Comparison of ENCODE assay signal across 8 mouse cellular contexts in genomic region chr10:128889846-128890245, GRCm38 (mm10). TPM values are rescaled to one million over a fixed set of nuclear protein-coding genes. Genes with fewer than 3 reads are reported as not detected.
A peak's percentile ranks its signal among the peaks of the same experiment; 100 is the strongest.
DNase-seq lines count a peak whose midpoint lies in the region; ATAC-seq and TF ChIP-seq lines count a peak whose summit lies in the region.

No protein-coding gene starts in this region.

- no peaks in the 10 kb centered on the region for H3K27me3 ChIP-seq in kidney, postnatal 0 days (ENCODE audit: insufficient read depth, low read length)
- peaks cover 26% of the 10 kb centered on the region for H3K27me3 ChIP-seq in forebrain, embryonic 10.5 days (ENCODE audit: poor library complexity, severe bottlenecking)
- H3K27me3 ChIP-seq in intestine, postnatal 0 days (replicated peaks; ENCODE audit: control insufficient read depth, insufficient read depth, low read length), result peaks cover 9% of the 10 kb centered on the region; the same call in 1 of the 2 replicates
- 0 out of 2 replicates have a peak, but pooled peaks cover 5% of the 10 kb centered on the region for H3K27me3 ChIP-seq in neural tube, embryonic 13.5 days

- peak overlapping the region; percentile 62 for H3K4me3 ChIP-seq in kidney, postnatal 0 days (replicated peaks; ENCODE audit: low read depth, low read length)
- peak overlapping the region; percentile 89 for H3K4me3 ChIP-seq in forebrain, embryonic 10.5 days
- H3K4me3 ChIP-seq in intestine, postnatal 0 days (ENCODE audit: low read depth, low read length), result no peak overlapping the region
- H3K4me3 ChIP-seq in neural tube, embryonic 13.5 days, result peak overlapping the region; percentile 83

- H3K27ac ChIP-seq in kidney, postnatal 0 days, result peak overlapping the region; percentile 90
- peak overlapping the region; percentile 93 for H3K27ac ChIP-seq in forebrain, embryonic 10.5 days
- H3K27ac ChIP-seq in intestine, postnatal 0 days (ENCODE audit: low read depth, low read length), result no peak overlapping the region
- H3K27ac ChIP-seq in neural tube, embryonic 13.5 days (replicated peaks), result peak overlapping the region; percentile 99

- H3K4me2 ChIP-seq in kidney, postnatal 0 days (ENCODE audit: low read length), result peak overlapping the region; percentile 63
- H3K4me2 ChIP-seq in intestine, postnatal 0 days (replicated peaks; ENCODE audit: low read depth), result peak overlapping the region; percentile 100
- peak overlapping the region; percentile 85 for H3K4me2 ChIP-seq in neural tube, embryonic 13.5 days

- 0 out of 2 replicates have a peak overlapping the region, but pooled peaks have one; percentile 36 for H3K9ac ChIP-seq in kidney, postnatal 0 days (ENCODE audit: low read depth, low read length)
- H3K9ac ChIP-seq in intestine, postnatal 0 days (ENCODE audit: low read depth, low read length), result no peak overlapping the region
- H3K9ac ChIP-seq in neural tube, embryonic 13.5 days, result peak overlapping the region; percentile 91

- H3K9me3 ChIP-seq in kidney, postnatal 0 days (replicated peaks; ENCODE audit: low read length), result no peaks in the 10 kb centered on the region
- no peaks in the 10 kb centered on the region for H3K9me3 ChIP-seq in forebrain, embryonic 10.5 days
- no peaks in the 10 kb centered on the region for H3K9me3 ChIP-seq in intestine, postnatal 0 days (ENCODE audit: control insufficient read depth)
- no peaks in the 10 kb centered on the region for H3K9me3 ChIP-seq in neural tube, embryonic 13.5 days

- H3K4me1 ChIP-seq in kidney, postnatal 0 days (replicated peaks; ENCODE audit: insufficient read depth, low read length), result peaks cover 9% of the 10 kb centered on the region; the same call in 1 of the 2 replicates
- peaks cover 54% of the 10 kb centered on the region for H3K4me1 ChIP-seq in forebrain, embryonic 10.5 days
- no peaks in the 10 kb centered on the region for H3K4me1 ChIP-seq in intestine, postnatal 0 days (replicated peaks; ENCODE audit: control insufficient read depth, insufficient read depth, low read length)
- peaks cover 57% of the 10 kb centered on the region for H3K4me1 ChIP-seq in neural tube, embryonic 13.5 days (replicated peaks)

- no peak for TF ChIP-seq CTCF in kidney, postnatal 0 days (IDR thresholded peaks at IDR 0.05; ENCODE audit: low read depth)
- no peak for TF ChIP-seq CTCF in intestine, postnatal 0 days (IDR thresholded peaks at IDR 0.05; ENCODE audit: low read depth)

- ATAC-seq in kidney, postnatal 0 days (replicated peaks; ENCODE audit: low FRiP score, low read depth), result no peak
- no peak for ATAC-seq in intestine, postnatal 0 days
- ATAC-seq in neural tube, embryonic 13.5 days (ENCODE audit: low read depth), result no peak

- DNase-seq in kidney, postnatal 0 days (ENCODE audit: low spot score), result no peak
- DNase-seq in kidney, postnatal 14 days, result no peak
- DNase-seq in forebrain, embryonic 10.5 days (ENCODE audit: extremely low spot score, low spot score), result no peak
- DNase-seq in left cerebral cortex, postnatal 10 days (ENCODE audit: extremely low spot score in 1 of 2, low spot score in 2 of 2), result no peak
- DNase-seq in cerebellum, adult 18-20 months, result no peak
- no peak for DNase-seq in embryo, embryonic 9.5 days (ENCODE audit: extremely low spot score)

- intact Hi-C loops in left cerebral cortex, postnatal 10 days (cut with DNase I), result loop anchor here (5.0 to 10.0 kb wide), 2 partner anchors 43 to 145 kb away; partner anchors contain the start of genes Dgka and Pym1

- H3K36me3 ChIP-seq in kidney, postnatal 0 days (ENCODE audit: insufficient read depth, low read length), result 0 out of 2 replicates have a peak, but pooled peaks cover 6% of the 10 kb centered on the region
- H3K36me3 ChIP-seq in forebrain, embryonic 10.5 days (replicated peaks), result peaks cover 33% of the 10 kb centered on the region
- H3K36me3 ChIP-seq in intestine, postnatal 0 days (ENCODE audit: control insufficient read depth, insufficient read depth), result peaks cover 4% of the 10 kb centered on the region; the same call in 1 of the 2 replicates
- peaks cover 34% of the 10 kb centered on the region for H3K36me3 ChIP-seq in neural tube, embryonic 13.5 days

- 13% methylated on average over 1 of the region's 2 CpGs for WGBS in kidney, postnatal 0 days
- WGBS in forebrain, embryonic 10.5 days, result 6% methylated on average over 1 of the region's 2 CpGs
- WGBS in intestine, postnatal 0 days, result 44% methylated on average over 1 of the region's 2 CpGs
- 0% methylated on average over 2 of the region's 2 CpGs for WGBS in neural tube, embryonic 13.5 days

RNA-seq across cellular contexts. Expression of gene Gdf11, which starts 1.7 kb away (rescaled TPM):
- 7.7 and 8.2 TPM in 2 replicates for polyA plus RNA-seq in kidney, postnatal 0 days (2015; fragmentation: Nextera tagmentation; extraction: Ambion mirVana)
- 9.7 and 10.7 TPM in 2 replicates for polyA plus RNA-seq in forebrain, embryonic 10.5 days (2016; fragmentation: Nextera tagmentation; extraction: Ambion mirVana)
- 0.99 and 1.6 TPM in 2 replicates for polyA plus RNA-seq in intestine, postnatal 0 days (2015; fragmentation: Nextera tagmentation; extraction: Ambion mirVana)
- polyA plus RNA-seq in neural tube, embryonic 13.5 days (2015; fragmentation: Nextera tagmentation; extraction: Ambion mirVana), result 11.8 and 13.5 TPM in 2 replicates
- total RNA-seq in left cerebral cortex, postnatal 10 days (2021), result 10 to 100 TPM; 13.2 to 16.2 TPM

RNA-seq across cellular contexts. Expression of gene Cd63, which starts 10.9 kb away (rescaled TPM):
- polyA plus RNA-seq in kidney, postnatal 0 days (2015; fragmentation: Nextera tagmentation; extraction: Ambion mirVana), result 1,350 and 1,394 TPM in 2 replicates
- polyA plus RNA-seq in forebrain, embryonic 10.5 days (2016; fragmentation: Nextera tagmentation; extraction: Ambion mirVana), result 179 and 184 TPM in 2 replicates
- 939 and 945 TPM in 2 replicates for polyA plus RNA-seq in intestine, postnatal 0 days (2015; fragmentation: Nextera tagmentation; extraction: Ambion mirVana)
- 228 and 241 TPM in 2 replicates for polyA plus RNA-seq in neural tube, embryonic 13.5 days (2015; fragmentation: Nextera tagmentation; extraction: Ambion mirVana)
- 10 to 100 TPM; 63.0 to 66.0 TPM for total RNA-seq in left cerebral cortex, postnatal 10 days (2021)

RNA-seq across cellular contexts. Expression of gene Rdh5, which starts 32.8 kb away (rescaled TPM):
- polyA plus RNA-seq in kidney, postnatal 0 days (2015; fragmentation: Nextera tagmentation; extraction: Ambion mirVana), result 12.9 and 15.0 TPM in 2 replicates
- polyA plus RNA-seq in forebrain, embryonic 10.5 days (2016; fragmentation: Nextera tagmentation; extraction: Ambion mirVana), result 11.0 and 12.8 TPM in 2 replicates
- polyA plus RNA-seq in intestine, postnatal 0 days (2015; fragmentation: Nextera tagmentation; extraction: Ambion mirVana), result 12.4 and 13.0 TPM in 2 replicates
- polyA plus RNA-seq in neural tube, embryonic 13.5 days (2015; fragmentation: Nextera tagmentation; extraction: Ambion mirVana), result 14.1 and 16.9 TPM in 2 replicates
- 1 to 10 TPM; 5.5 to 6.1 TPM for total RNA-seq in left cerebral cortex, postnatal 10 days (2021)

RNA-seq across cellular contexts. Expression of gene Bloc1s1, which starts 34.0 kb away (rescaled TPM):
- 272 and 276 TPM in 2 replicates for polyA plus RNA-seq in kidney, postnatal 0 days (2015; fragmentation: Nextera tagmentation; extraction: Ambion mirVana)
- polyA plus RNA-seq in forebrain, embryonic 10.5 days (2016; fragmentation: Nextera tagmentation; extraction: Ambion mirVana), result 166 and 178 TPM in 2 replicates
- polyA plus RNA-seq in intestine, postnatal 0 days (2015; fragmentation: Nextera tagmentation; extraction: Ambion mirVana), result 248 and 257 TPM in 2 replicates
- polyA plus RNA-seq in neural tube, embryonic 13.5 days (2015; fragmentation: Nextera tagmentation; extraction: Ambion mirVana), result 299 and 314 TPM in 2 replicates
- total RNA-seq in left cerebral cortex, postnatal 10 days (2021), result 10 to 100 TPM; 84.3 to 85.3 TPM

RNA-seq across cellular contexts. Expression of gene Itga7, which starts 43.8 kb away (rescaled TPM):
- 3.8 TPM in 2 replicates for polyA plus RNA-seq in kidney, postnatal 0 days (2015; fragmentation: Nextera tagmentation; extraction: Ambion mirVana)
- polyA plus RNA-seq in forebrain, embryonic 10.5 days (2016; fragmentation: Nextera tagmentation; extraction: Ambion mirVana), result 0.15 and 0.36 TPM in 2 replicates
- 3.1 and 3.6 TPM in 2 replicates for polyA plus RNA-seq in intestine, postnatal 0 days (2015; fragmentation: Nextera tagmentation; extraction: Ambion mirVana)
- 12.1 and 15.5 TPM in 2 replicates for polyA plus RNA-seq in neural tube, embryonic 13.5 days (2015; fragmentation: Nextera tagmentation; extraction: Ambion mirVana)
- 10 to 100 TPM; 14.2 to 14.9 TPM for total RNA-seq in left cerebral cortex, postnatal 10 days (2021)
